Mouse (Mus musculus) heart, postnatal 0 days (tissue): ENCODE measurements at regions not wholly inside any gene's neighbourhood (a gene's known extent, or its start where the extent isn't known, plus 50 kb on each side); places are given as distances from the start of the nearest gene placed in this dataset.

Experiments
- CTCF ChIP-seq: IDR thresholded peaks from 2 replicates; pipeline ENCODE4 v1.5.1; 2016; ENCODE audit warnings: antibody characterized with exemption, control low read depth, low read depth
- EP300 ChIP-seq: IDR thresholded peaks from 2 replicates; pipeline ENCODE4 v1.6.1; 2016; ENCODE audit warnings: antibody characterized with exemption, low read depth

DNA sequence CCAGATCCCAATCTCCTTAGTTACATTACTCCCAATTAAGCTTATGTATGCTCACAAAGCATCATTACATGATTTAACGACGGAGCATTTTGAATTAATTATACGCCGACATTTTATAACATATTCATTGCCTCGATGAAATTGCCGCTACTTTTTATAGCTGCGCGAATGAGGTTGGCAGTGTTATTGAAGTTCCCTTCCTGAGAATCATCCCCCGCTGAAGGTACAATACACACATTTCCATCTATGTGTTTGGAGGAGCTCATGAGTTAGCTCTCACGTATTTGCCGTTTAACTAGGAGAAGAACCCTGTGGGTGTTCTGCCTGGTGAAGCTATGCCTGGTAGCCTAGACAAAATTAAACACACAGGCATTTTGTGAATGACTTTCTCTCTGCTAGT lies 122.8 kb upstream of the Phyhipl start:
- TF ChIP-seq CTCF, result no peak
- no peak for TF ChIP-seq EP300
